Mouse (Mus musculus) skeletal muscle tissue, adult 2 months (tissue): ENCODE data around the gene Cfap69.

Experiments used
- DNase-seq: peaks from one replicate; pipeline ENCODE4 v3.0.0-alpha.2; 2012; ENCODE audit warnings: low read depth, low spot score

The Cfap69 gene

GRCm38 (mm10) chr5:5657932-5658331, 6.1 kb downstream of the Cfap69 start:
- DNase-seq: no peak

- DNase-seq: no peak
Observed at GRCm38 (mm10) chr5:5648817-5649569, 15.0 kb downstream of the Cfap69 start.

- DNase-seq: no peak
Observed at GRCm38 (mm10) chr5:5646173-5646572, 17.9 kb downstream of the Cfap69 start.

- DNase-seq: no peak
Observed at GRCm38 (mm10) chr5:5638496-5638895, 25.5 kb downstream of the Cfap69 start.

- no peak for DNase-seq
Observed at GRCm38 (mm10) chr5:5625491-5625890, 38.5 kb downstream of the Cfap69 start.

GRCm38 (mm10) chr5:5618329-5618728, 45.7 kb downstream of the Cfap69 start:
- no peak for DNase-seq

GRCm38 (mm10) chr5:5610540-5610939, 53.5 kb downstream of the Cfap69 start:
- no peak for DNase-seq

- no peak for DNase-seq
Observed at GRCm38 (mm10) chr5:5587686-5588085, 76.4 kb downstream of the Cfap69 start.

GRCm38 (mm10) chr5:5573749-5574317, 90.2 kb downstream of the Cfap69 start, which contains the start of gene Gm8773:
Gm8773 (plus strand) TSS chr5:5573799.
- DNase-seq: no peak

- DNase-seq: no peak
Observed at GRCm38 (mm10) chr5:5562435-5562834, 101.6 kb downstream of the Cfap69 start.

- no peak for DNase-seq
Observed at GRCm38 (mm10) chr5:5561041-5561706, 102.9 kb downstream of the Cfap69 start.

- no peak for DNase-seq
Observed at GRCm38 (mm10) chr5:5559798-5560197, 104.2 kb downstream of the Cfap69 start.

GRCm38 (mm10) chr5:5559079-5559740, 104.8 kb downstream of the Cfap69 start, which contains the start of gene Gtpbp10:
Gtpbp10 (minus strand) TSS chr5:5559538.
- peak; percentile 87 for DNase-seq

GRCm38 (mm10) chr5:5551110-5551509, 112.9 kb downstream of the Cfap69 start:
- DNase-seq: no peak

GRCm38 (mm10) chr5:5540385-5540784, 123.7 kb downstream of the Cfap69 start:
- no peak for DNase-seq

GRCm38 (mm10) chr5:5539771-5540170, 124.3 kb downstream of the Cfap69 start:
- DNase-seq: no peak

- no peak for DNase-seq
Observed at GRCm38 (mm10) chr5:5536131-5536530, 127.9 kb downstream of the Cfap69 start.

GRCm38 (mm10) chr5:5533656-5534420, 130.2 kb downstream of the Cfap69 start:
- DNase-seq: no peak
